Mouse (Mus musculus): ENCODE measurements around the gene Cfap206.
A peak's percentile ranks its signal among the peaks of the same experiment; 100 is the strongest.
"Not testable (repeated sequence)": the region's sequence is repeated elsewhere in the genome, so short reads cannot be mapped to it uniquely, and the experiment has no call there.

Cfap206 gene

DNA sequence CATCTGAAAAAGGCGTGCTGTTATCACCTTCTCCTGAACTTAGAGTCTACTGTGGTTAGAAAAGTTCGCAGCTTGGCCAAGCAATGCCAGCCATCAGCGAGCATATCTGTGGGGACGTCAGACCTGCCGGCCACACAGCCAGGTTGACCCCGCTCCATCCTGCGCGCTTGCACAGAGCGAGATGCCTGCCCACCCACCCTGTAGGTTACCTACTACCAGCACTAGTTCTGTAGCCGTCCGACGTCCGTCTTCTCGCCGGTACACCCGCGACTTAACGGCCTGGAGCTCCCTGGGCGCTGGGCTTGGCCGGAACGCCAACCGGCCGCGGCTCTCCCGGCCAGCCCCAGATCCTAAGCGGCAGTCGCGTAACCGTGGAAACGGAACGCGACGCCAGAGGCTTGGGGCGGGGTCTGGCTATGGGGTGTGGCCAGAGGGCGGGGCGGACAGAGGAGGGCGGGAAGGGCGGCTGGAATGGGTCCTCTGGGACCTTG, at the start of gene Cfap206:
TSS of gene Cfap206 (minus strand) at position 356 of the 491 bp plus-strand sequence.
- peak; percentile 43 for DNase-seq

DNA sequence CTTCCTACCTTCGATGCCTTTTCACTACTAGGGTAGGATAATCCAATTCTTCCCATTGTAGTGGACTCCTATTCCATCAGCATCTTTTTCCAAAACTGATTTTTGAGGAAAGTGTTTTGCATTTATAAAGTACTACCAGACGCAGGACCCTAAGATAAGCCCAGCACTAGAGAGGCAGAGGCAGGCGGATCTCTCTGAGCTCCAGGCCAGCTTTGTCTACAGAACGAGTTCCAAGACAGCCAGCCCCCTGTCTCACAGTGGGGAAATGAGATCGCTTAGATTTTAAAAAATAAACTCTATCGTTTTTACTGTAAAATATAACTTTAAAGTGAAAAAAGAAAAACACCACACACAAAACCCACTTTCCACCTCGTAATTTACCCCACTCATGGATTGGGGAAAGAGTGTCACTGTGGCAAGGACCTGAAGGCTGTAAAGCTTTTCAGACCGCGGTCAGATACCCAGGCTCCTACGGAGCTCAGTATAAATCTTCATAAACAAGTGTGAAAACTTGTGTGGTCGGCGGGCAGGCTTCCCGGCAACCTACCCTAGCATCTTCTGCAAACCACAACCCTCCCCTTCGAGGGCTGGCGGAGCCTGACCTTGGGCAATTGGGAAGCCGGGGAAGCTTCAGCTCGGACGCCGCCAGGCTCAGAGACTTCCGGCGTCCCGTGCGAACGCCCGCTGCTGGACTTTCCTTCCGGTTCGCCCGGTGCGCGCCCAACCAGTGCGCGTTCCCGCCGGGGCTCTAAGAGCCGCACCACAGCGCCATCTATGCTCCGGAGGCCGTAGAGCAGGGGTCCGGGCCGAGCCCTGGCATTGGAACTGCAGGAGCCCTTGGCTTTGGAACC, 47.9 kb upstream of the Cfap206 start, which contains the start of gene Smim8:
TSS of gene Smim8 (minus strand) at position 747 of the 851 bp plus-strand sequence.
- DNase-seq: peak; percentile 89

DNA sequence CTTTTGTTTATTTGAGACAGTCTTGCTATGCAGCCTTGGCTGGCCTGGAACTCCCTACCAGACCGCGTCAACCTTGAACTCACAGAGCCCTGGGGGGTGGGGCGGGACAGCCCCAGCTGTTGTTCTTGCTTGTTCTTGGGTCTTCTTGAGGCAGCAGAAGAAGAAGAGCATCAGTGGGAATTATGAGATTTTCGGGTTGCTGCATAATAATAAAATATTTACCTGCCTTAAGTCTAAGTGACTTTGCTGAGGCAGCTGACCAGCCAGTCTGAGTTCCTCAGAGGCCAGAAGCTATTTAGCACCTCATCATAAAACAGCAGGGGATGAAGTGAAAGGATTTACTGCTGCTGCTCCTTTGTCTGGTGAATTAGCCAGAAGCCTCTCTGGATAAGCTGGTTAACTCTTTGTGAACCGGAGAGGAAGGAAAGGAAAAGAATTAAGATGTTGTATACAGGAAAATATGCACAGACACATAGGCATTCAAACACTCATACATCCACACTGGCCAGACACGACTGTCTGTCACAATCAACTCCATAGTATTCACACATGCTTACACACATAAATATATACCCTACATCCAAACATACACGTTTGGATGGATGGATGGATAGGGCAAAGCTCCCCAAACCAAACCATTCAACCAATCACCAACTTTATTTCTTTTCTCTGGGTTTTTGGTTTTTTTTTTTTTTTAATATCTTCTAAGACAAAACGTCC, 41.8 kb upstream of the Cfap206 start:
- DNase-seq: no peak

DNA sequence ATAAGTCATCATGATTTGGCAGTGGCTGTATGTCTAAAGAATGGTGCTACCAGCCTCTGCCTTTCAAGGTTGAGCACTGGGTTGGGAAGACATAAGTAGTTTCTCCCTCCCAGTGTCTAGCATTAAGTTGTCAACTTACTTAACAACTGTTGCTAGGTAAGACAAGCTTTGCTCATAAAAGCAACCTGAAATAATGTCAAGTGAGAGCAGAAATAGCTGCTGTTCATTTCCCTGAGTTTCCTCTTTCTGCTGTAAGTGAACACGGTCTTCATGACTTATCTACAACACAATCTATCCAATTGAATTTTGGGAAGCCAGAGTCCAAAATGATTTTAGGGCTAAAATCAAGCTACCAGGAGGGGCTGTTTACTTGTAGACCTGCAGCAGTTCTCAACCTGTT, 26.2 kb upstream of the Cfap206 start, which contains the start of gene Gm136:
TSS of gene Gm136 (minus strand) at position 101 of the 400 bp plus-strand sequence.
- no peak for DNase-seq

DNA sequence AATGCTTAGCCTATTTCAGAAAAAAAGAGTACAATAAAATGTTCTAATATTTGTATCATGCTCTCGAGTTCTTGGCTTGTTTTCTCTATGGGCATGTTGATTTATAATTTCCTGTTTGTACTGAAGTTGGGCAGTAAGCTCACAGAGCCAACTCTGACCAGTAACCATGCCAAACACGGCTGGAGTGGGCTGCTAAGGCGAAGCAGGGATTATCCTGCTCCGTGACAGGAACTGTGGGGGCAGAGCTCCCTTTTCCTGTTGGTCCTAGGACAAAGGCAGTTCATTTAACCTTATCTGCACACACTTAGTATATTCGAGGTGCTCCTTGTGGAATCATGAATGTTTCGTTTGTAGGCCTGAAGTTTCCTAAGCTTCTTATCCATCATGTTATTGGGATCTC, 19.2 kb upstream of the Cfap206 start:
- DNase-seq: no peak

DNA sequence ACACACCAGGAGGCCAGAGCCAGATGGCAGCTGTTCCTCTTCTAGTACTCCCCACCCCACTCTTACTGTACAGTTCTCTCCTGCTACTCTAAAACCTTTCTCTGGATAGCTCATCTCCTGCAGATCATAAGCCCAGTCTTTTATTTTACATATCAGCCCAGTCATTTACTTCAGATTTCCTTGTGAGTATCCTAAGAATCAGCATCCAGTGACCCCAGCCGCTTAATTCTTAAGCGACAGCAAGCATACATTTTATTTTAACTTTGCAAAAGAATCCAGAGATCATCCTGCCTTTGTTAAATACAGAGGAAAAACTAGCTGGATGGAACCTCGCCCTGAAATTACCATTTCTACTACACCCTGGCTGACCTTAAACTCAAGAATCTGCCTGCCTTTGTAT, 4.5 kb upstream of the Cfap206 start:
- no peak for DNase-seq

DNA sequence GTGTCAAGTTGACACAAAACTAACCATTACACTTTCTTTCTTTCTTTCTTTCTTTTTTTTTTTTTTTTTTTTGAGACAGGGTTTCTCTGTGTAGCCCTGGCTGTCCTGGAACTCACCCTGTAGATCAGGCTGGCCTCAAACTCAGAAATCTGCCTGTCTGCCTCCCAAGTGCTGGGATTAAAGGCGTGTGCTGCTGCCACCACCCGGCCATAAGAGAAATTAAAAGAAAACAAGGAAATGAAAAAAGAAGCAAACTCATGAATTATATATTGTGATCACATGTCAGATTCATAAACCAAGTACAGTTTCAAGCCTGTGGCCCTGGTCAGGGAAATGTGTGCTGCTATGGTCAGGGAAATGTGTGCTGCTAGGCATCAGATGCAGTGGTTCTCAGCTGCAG, 3.4 kb upstream of the Cfap206 start:
- DNase-seq: not testable (repeated sequence)

DNA sequence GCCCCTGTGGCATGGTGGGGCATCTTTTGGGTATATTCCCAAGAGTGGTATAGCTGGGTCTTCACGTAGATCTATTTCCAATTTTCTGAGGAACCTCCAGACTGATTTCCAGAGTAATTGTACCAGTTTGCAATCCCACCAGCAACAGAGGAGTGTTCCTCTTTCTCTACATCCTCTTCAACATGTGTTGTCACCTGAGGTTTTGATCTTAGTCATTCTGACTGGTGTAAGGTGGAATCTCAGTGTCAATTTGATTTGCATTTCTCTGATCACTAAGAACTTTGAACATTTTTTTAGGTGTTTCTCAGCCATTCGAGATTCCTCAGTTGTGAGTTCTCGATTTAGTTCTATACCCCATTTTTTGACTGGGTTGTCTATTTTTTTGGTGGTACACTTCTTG, 4.3 kb downstream of the Cfap206 start:
- DNase-seq: not testable (repeated sequence)

DNA sequence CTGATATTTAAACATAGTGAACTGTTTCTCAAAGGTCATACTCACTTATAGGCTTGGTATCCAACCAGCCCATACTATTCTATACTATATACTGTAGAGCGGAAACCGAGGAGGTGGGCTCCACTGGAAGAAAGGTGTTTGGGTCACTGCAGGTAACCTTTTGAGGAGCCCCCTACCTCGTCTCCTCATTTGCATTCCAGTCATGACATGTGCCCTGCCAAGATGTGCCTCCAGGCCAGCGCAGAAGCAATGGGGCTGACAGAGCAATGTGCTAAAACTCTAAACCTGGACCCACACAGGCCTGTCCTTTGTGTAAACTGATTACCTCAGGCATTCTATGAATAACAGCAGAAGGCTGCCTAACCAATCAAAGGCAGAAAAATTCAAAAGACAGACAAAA, 5.7 kb downstream of the Cfap206 start:
- DNase-seq: no peak

DNA sequence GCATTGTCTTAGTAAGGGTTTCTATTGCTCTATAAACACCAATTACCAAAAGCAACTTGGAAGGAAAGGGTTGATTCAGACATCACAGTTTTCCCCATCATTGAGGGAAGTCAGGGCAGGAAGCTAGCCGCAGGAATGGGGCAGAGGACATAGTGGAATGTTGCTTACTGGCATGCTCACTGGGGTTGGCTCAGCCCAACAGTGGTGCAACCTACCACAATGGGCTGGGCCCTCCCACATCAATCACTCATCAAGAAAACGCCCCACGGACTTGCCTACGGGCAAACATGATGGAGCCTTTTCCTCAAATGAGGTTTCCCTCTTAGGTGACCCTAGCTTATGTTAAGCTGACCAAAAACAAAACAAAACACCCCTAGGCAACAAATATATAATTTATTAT, 6.8 kb downstream of the Cfap206 start:
- no peak for DNase-seq

DNA sequence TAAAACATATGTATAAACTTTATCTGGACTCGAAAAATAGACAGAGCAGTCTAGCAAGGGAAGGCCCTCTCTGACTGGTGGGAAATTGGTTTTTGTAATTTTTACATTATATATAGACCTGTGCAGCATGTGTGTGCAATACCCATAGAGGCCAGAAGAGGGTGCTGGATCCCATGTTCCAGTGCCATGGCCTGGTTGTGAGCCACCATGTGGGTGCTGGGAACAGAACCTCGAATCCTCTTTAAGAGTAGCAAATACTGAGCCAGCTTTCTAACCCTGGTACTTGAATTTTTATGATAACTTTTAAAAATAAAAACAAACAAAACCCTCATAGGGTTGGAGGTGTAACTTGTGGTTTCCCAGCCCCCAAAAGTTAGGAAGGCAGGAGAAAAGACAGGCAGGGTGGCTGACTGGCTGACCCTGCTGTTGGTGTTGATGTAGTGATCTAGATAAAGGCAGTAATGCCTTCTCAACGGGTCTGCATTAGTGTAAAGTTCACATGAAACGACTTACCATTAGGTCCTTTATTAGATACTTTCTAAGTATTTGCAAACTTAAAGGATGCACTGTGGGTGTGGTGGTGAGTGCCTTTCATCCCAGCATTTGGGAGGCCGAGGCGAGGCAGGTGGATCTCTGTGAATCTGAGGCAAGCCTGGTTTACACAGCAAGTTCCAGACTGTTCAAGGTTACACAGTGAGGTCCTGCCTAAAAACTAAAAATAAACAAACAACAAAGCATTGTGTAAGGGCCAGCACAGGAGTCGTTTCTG, 9.7 kb downstream of the Cfap206 start:
- no peak for DNase-seq

DNA sequence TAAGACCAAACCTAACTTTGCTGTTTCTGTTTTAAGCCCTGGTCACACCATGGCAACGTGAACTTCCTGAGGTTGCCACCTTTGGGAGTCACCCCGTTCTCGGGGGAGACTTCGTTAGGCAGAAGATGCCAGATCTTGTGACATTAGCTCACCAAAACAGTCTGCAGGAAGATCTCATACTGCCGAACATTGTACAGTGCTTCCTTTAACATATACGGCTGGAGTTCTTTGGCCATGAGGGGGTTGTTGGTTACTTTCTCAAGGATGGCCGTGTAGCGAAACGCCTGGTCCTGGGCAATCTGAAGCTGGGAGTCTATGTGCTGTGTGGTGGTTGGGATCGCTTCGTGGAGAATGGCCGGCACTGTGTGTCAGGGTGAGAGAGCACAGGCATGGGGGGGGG, 10.6 kb downstream of the Cfap206 start:
- no peak for DNase-seq

DNA sequence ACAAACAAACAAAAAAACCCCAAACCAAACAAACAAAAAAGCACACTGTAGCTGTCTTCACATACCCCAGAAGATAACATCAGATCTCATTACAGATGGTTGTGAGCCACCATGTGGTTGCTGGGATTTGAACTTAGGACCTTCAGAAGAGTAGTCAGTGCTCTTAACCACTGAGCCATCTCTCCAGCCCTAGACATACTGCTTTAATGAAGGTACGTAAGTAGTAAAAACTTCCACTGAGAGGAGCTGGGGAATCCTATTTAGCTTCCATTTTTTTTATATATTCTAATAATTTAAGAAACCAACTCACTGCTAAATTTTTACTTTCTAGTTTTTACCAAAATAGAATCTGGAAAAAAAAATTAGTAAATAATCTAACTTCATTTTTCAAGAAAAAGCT, 14.9 kb downstream of the Cfap206 start:
- no peak for DNase-seq

DNA sequence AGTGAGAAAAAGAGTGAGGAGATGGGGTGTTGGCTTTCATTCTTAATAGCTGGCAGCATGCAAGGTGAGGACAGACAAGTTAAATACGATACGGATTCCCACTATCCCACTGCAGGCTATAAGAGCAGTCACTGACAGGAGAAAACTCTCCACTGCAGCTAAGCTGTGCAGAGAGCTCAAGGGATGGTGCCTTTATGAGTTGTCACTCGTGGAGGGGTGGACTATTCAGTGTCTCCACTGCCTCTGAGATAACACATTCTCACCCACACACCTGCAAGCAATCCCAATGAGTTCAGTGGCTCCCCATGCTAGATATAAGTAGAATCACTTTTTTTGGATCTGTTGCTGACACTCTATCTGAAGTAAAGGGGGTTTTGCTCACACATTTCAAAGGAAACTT, 21.9 kb downstream of the Cfap206 start:
- peak; percentile 21 for DNase-seq

DNA sequence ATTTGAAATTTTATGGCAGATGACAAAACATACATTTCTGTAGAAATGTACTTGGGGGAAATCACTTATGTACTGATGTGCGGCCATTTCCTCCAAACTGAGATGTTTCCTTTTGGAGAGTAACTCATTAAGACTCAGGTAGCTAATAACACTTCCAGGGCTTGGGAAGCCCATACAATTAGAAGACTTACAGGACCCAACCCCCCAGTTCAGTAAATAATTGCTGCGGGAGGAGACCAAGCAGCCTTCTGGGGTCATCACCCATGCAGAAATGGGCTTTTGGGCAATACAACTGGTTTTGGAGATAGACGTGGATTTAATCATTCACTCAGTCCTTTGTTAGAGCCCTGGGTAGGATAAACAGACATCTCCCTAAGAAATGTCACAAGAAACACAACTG, 22.8 kb downstream of the Cfap206 start:
- DNase-seq: no peak

DNA sequence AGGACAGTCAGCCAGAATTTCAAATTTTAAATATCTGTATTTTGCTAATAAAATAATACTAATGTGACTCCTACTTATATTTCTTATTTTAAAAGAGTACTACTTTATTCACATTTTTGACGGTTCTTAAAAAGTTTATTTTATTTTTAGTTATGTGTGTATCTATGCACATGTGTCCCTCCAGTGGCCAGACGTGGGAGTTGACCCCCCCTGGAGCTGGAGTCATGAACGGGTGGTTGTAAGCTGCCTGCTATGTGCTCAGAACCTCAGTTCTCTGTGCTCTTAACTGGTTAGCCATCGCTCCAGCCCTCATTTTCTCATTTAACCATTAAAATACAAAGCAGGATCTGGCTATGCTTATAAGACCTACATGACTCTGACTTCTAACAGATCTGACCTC, 27.0 kb downstream of the Cfap206 start:
- no peak for DNase-seq

DNA sequence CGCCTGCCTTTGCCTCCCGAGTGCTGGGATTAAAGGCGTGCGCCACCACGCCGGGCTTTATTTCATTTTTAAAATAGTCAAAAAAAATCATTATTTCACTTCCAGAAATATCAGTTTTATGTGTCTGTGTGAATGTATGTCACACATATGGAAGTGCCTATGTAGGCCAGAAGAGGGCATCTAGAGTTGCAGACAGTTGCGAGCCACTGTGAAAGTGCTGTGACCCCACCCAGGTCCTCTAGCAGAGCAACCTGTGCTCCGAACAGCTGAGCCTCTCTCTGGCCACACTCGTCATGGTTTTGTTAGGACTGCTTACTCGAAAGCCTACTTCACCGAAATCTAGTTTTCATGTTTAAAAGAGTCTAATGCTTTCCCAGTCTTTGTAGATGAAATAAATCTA, 27.8 kb downstream of the Cfap206 start:
- no peak for DNase-seq

DNA sequence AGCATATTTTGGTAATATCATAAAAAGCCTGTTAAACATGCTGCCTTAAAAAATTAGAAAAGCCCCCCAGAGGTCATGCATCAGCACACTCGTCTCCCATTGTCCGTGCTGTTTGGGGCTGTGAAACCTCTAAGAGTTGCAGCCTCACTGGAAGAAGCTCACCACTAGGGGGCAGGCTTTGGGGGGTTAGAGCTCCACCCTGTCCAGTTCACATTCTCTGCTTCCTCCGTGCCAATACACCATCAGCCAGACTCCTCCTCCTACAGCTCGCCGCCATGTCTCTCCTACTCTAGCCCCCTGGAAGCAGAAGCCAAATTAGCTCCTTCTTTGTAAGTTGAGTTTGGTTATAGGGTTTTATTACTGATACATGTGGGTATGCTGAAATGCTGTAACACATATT, 28.5 kb downstream of the Cfap206 start:
- DNase-seq: no peak

DNA sequence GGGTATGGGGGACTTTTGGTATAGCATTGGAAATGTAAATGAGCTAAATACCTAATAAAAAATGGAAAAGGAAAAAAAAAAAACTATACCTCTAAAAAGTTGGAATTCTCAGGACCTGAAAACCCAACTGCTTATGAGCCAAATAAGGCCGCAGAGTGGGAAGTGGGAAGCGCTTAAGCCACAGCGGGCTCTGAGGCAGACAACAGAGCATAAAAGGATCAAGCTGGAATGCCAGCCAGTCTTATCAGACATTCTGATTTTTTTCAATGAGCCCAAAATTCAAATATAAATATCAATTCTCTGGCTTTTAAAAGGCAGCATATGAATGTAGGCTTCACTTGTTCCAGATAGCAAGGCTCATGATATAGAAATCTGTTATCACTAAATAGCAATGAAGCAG, 42.0 kb downstream of the Cfap206 start:
- no peak for DNase-seq

DNA sequence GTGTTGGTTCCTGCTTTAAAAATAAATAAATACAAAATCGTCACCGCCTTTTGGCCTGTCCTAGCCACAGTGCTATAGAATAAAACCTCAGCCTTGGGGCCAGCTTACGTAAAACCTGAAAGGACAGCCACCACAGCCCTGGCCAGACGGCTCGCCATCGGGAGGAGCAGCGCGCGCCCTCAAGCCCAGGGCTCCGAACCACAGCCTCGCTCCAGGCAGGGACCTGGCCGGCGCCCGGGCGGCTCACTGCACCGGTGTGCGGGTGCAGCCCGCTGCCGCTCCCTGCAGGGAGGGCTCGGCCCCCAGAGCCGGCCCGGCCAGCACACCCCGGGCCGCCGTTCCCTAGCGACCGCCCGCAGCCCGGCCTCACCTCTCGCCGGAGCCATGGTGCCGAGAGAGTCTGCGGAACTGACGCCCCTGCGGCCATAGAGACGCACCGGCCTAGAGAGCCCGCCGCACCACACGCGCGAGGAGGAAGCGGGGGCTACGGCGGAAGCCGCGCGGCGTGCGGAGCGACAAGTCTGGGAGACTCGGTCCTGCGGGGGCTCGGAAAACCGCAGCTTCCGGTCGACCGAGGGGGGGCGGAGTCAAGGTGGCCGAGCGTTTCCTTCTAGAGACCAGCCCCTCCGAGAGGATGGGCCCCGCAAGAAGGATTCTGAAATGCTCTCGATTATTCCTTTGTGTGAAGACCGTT, 43.0 kb downstream of the Cfap206 start, which contains the start of gene Slc35a1:
TSS of gene Slc35a1 (minus strand) at position 565 of the 694 bp plus-strand sequence.
- DNase-seq: peak; percentile 96

DNA sequence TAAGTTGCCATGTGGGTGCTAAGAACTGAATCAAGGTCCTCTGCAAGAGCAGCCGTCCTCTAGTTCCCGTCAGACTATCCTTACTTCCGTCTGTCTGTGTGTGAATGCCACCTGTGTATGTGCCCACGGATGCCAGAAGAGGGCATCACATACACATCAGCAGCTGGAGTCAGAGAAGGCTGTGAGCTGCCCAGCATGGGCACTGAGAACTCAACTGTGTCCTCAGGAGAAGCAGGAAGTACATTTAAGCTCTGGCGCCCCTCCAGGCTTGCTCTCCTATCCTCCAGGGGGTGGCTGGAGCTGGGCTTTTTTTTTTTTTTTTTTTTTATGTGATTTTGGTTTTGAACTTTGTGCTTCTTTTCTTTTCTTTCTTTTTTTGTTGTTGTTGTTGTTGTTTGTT, 49.5 kb downstream of the Cfap206 start:
- no peak for DNase-seq

DNA sequence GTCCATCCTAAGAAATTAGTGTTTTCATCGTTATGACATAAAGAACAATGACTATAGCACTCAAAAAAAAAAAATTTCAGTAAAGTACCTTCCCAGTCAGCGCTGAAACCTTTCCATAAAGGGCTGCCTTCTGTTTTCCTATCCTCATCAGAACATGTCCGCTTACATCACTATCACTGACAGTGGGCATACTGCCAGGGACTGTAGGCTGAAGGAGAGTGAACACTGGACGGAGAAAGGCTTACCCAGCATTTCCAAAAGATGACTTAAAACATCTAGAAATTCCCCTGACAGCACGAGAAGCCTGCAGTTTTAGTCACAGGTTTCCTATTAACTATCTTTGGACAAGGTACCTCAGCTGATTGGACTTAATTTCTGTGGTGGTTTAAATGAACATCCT, 56.3 kb downstream of the Cfap206 start:
- DNase-seq: no peak

Data from right cerebral cortex, adult 18-20 months (tissue).